Mouse (Mus musculus): ENCODE measurements around the gene 1700025G04Rik. TPM values are rescaled to one million over a fixed set of nuclear protein-coding genes. Genes with fewer than 3 reads are reported as not detected.

Gene 1700025G04Rik
- polyA plus RNA-seq (2012; rRNA removed): 19.9 and 20.5 TPM in 2 replicates

DNA sequence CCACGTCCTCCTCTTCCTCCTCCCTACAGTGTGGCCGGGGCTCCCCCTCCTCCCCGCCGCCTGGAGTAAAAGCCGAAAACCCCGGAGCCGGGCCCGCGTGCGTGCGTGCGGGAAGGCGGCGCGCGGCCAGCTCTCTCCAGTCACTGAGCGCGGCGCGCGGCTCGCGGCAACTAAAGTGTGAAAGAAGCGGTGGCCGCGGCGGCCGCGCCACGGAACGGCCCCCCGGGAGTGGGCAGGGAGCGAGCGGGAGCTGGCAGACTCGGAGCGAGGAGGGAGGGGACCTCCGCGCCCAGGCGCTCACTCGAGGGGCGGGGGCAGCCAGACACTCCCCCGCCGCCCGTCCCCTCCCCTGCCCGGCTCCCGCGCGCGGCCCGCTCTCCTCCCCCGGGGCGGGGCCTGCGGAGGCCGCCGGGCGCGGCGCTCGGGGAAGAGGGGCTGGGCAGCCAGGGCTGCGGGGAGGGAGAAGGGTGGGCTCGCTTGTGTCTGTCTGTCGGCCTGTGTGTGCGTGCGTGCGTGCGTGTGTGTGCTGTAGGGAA, at the start of gene 1700025G04Rik:
1700025G04Rik (minus strand) TSS at position 108 of the 536 bp plus-strand sequence.

Data from central nervous system, embryonic 18 days (tissue).